Mouse (Mus musculus) T-helper 2 cell (primary cell): Measurements from ENCODE around the gene Ddx11.
"Not testable (repeated sequence)": the region's sequence is repeated elsewhere in the genome, so short reads cannot be mapped to it uniquely, and the experiment has no call there.

Experiments used
- in situ Hi-C: fragments of 300-600 bp; cut with MboI, MseI; formaldehyde crosslinking; loops from one replicate; pipeline ENCODE4 v1.15.1; 2025; ENCODE audit warnings: high pct_unique_total_duplicates

Gene Ddx11

GRCm38 (mm10) chr17:66112166-66112565, 11.2 kb upstream of the Ddx11 start:
- in situ Hi-C loops = no loop called here

- in situ Hi-C loops = loop anchor here (5.0 kb wide), 1 partner anchor 247 kb away; no protein-coding TSS in a partner anchor
These were observed 4.3 kb upstream of the Ddx11 start for GRCm38 (mm10) chr17:66118991-66119390.

GRCm38 (mm10) chr17:66120701-66121100, 2.6 kb upstream of the Ddx11 start:
- in situ Hi-C loops = no loop called here

- in situ Hi-C loops = no loop called here
These were observed 693 bp downstream of the Ddx11 start for GRCm38 (mm10) chr17:66123816-66124610.

DNA sequence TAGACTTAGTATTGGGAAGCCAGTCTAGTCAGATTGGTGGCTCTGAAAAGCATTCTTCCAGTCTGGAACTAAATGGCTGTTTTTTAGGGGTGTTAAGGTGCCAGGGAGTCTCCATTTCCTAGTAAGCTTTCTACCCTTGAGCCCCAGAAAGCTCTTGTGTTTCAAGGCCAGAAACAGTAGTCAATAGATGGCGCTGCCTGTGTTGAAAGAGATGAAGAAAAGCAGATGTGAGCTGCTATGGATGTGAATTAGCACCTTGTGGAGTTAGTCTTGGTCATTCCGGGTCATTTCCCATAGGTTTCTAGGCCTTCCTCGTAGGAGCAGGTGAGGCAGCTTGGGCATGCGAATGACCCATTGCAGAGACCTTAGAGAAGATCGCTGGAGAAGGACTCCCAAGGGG, 1.9 kb downstream of the Ddx11 start:
- in situ Hi-C loops = no loop called here

GRCm38 (mm10) chr17:66130371-66130770, 7.1 kb downstream of the Ddx11 start:
- in situ Hi-C loops = no loop called here

DNA sequence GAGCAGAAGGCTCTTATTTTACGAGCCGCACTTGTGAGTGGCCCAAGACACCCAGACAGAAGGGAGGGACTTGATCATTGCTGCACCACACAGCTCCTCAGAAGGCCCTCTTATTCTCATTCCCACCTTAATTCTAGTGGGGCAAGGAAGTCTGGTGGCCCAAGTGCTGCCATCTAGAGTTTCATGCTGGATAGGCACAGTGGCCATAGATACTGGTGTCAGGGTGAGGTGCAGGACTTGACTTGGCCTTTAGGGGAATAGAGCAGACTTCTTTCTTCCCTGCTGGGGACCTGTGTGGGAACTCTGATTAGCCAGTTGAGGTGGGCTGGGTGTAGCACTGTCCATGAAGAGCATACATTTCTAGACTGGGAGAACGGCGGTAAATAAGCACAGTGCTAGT, 7.9 kb downstream of the Ddx11 start:
- in situ Hi-C loops = no loop called here

- in situ Hi-C loops = loop anchor here (5.0 kb wide), 1 partner anchor 54 kb away; no protein-coding TSS in a partner anchor
These were observed 29.7 kb downstream of the Ddx11 start for GRCm38 (mm10) chr17:66152706-66153662.

GRCm38 (mm10) chr17:66153735-66154423, 30.6 kb downstream of the Ddx11 start:
- in situ Hi-C loops = loop anchor here (5.0 kb wide), 1 partner anchor 53 kb away; no protein-coding TSS in a partner anchor

DNA sequence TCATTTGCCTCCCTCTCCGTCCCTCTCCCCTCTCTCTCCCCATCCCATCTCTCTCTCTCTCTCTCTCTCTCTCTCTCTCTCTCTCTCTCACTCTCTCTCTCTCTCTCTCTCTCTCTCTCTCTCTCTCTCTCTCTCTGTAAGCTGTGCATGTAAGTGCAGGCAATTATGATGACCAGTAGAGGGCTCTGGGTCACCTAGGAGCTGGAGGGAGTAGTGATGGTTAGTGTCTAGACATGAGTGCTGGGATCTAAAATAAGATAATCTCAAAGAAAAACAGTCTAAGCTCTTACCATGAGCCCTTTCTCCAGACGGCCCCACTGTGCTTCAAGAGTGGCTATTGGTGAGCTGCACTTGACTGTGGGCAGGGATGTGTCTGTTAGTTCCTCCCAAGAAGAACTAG, 31.6 kb downstream of the Ddx11 start:
- in situ Hi-C loops = loop anchor here (5.0 kb wide), 1 partner anchor 52 kb away; no protein-coding TSS in a partner anchor

DNA sequence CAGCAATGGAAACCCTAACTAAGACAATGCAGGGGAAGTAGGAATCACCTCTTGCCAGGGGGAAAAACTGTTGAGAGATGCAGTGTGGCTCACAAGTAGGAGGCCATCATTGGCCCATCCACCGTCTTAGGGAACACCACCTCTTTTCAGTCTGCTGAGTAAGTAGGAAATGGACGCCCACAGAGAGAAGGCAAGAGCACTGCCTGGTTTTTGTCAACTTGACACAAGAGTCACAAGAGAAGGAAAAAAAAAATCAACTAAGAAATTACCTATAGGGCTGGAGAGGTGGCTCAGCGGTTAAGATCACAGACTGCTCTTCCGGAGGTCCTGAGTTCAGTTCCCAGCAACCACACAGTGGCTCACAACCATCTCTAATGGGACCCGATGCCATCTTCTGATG, 35.0 kb downstream of the Ddx11 start:
- in situ Hi-C loops = no loop called here

DNA sequence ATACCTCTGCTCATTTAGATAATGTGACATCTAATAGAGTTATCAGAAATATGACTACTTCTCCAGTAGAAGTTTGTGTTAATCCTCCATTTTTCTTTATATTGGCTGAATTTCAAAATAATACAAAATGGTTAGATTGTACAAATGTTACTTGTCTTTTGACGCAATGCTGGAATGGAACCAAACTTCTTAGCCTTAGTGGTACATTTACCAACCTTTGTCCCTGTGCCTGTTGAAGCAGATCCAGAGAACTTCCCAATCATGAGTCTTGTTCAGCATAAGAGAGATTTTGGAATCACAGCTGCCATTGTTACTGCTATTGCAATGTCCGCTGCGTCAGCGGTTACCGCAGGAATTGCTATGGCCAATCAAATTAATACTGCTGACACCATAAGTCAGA, 43.8 kb downstream of the Ddx11 start:
- in situ Hi-C loops = not testable (repeated sequence)

GRCm38 (mm10) chr17:66170971-66171370, 47.7 kb downstream of the Ddx11 start:
- in situ Hi-C loops = not testable (repeated sequence)

GRCm38 (mm10) chr17:66190577-66190976, 67.3 kb downstream of the Ddx11 start:
- in situ Hi-C loops = no loop called here

- in situ Hi-C loops = no loop called here
These were observed 73.7 kb downstream of the Ddx11 start for GRCm38 (mm10) chr17:66197041-66197440.
